In genomic region chr11:105311291-105311975, GRCm38 (mm10) we compare ENCODE assay signal across 8 mouse cellular contexts. TPM values are rescaled to one million over a fixed set of nuclear protein-coding genes. Genes with fewer than 3 reads are reported as not detected.
A peak's percentile ranks its signal among the peaks of the same experiment; 100 is the strongest.
DNase-seq lines count a peak whose midpoint lies in the region; ATAC-seq and TF ChIP-seq lines count a peak whose summit lies in the region.

No protein-coding gene starts in this region.

- H3K9ac ChIP-seq in neural tube, embryonic 11.5 days (ENCODE audit: low read length) = no peak overlapping the region
- H3K9ac ChIP-seq in neural tube, embryonic 15.5 days (replicated peaks) = no peak overlapping the region
- H3K9ac ChIP-seq in embryonic facial prominence, embryonic 15.5 days = no peak overlapping the region
- H3K9ac ChIP-seq in intestine, embryonic 15.5 days = no peak overlapping the region

- no peak for TF ChIP-seq POLR2A in lung, adult 2 months (IDR thresholded peaks at IDR 0.05; ENCODE audit: borderline replicate concordance, extremely low read depth, low read depth, low read length)

- no peak for ATAC-seq in neural tube, embryonic 11.5 days (ENCODE audit: insufficient read depth, low FRiP score, low TSS enrichment)
- no peak for ATAC-seq in neural tube, embryonic 15.5 days (ENCODE audit: low FRiP score)
- peak; percentile 25; the same call in 1 of the 2 replicates for ATAC-seq in embryonic facial prominence, embryonic 15.5 days (ENCODE audit: insufficient number of reproducible peaks, low FRiP score, low TSS enrichment, low read depth)
- ATAC-seq in hematopoietic stem cell, adult 5-6 weeks (replicated peaks in 1 of 2; ENCODE audit: insufficient read depth in 1 of 2, low FRiP score in 2 of 2, low TSS enrichment in 1 of 2, low read depth in 1 of 2, poor library complexity in 2 of 2, severe bottlenecking in 2 of 2) = peak; percentile 80 to 86
- ATAC-seq in intestine, embryonic 15.5 days = no peak

- 62% methylated on average over 24 of the region's 24 CpGs for WGBS in neural tube, embryonic 11.5 days
- WGBS in neural tube, embryonic 15.5 days = 68% methylated on average over 24 of the region's 24 CpGs
- 38% methylated on average over 24 of the region's 24 CpGs for WGBS in embryonic facial prominence, embryonic 15.5 days
- 13% methylated on average over 24 of the region's 24 CpGs for WGBS in lung, adult 2 months
- WGBS in intestine, embryonic 15.5 days = 71% methylated on average over 24 of the region's 24 CpGs

- no peak for DNase-seq in neural tube, embryonic 11.5 days (ENCODE audit: low spot score)
- peak; percentile 42 for DNase-seq in lung, adult 2 months
- DNase-seq in spleen, postnatal 4 days (ENCODE audit: low spot score in 2 of 2) = no peak
- DNase-seq in cerebellum, adult 11-12 months = no peak

- no peaks in the 10 kb centered on the region for H3K36me3 ChIP-seq in neural tube, embryonic 11.5 days (ENCODE audit: control insufficient read depth, insufficient read depth, low read length)
- H3K36me3 ChIP-seq in neural tube, embryonic 15.5 days = no peaks in the 10 kb centered on the region
- no peaks in the 10 kb centered on the region for H3K36me3 ChIP-seq in embryonic facial prominence, embryonic 15.5 days
- H3K36me3 ChIP-seq in intestine, embryonic 15.5 days = no peaks in the 10 kb centered on the region

- no peaks in the 10 kb centered on the region for H3K27me3 ChIP-seq in neural tube, embryonic 11.5 days (ENCODE audit: control insufficient read depth, insufficient read depth, low read length)
- no peaks in the 10 kb centered on the region for H3K27me3 ChIP-seq in neural tube, embryonic 15.5 days (replicated peaks)
- no peaks in the 10 kb centered on the region for H3K27me3 ChIP-seq in embryonic facial prominence, embryonic 15.5 days
- H3K27me3 ChIP-seq in intestine, embryonic 15.5 days (replicated peaks) = no peaks in the 10 kb centered on the region

- no peak overlapping the region for H3K4me3 ChIP-seq in neural tube, embryonic 11.5 days (ENCODE audit: low read depth, low read length)
- H3K4me3 ChIP-seq in neural tube, embryonic 15.5 days (replicated peaks) = no peak overlapping the region
- H3K4me3 ChIP-seq in embryonic facial prominence, embryonic 15.5 days (replicated peaks) = no peak overlapping the region
- peak overlapping the region; percentile 21 for H3K4me3 ChIP-seq in lung, adult 2 months (replicated peaks; ENCODE audit: extremely low read depth, low read depth, low read length)
- H3K4me3 ChIP-seq in intestine, embryonic 15.5 days (replicated peaks) = no peak overlapping the region

- no peak overlapping the region for H3K4me2 ChIP-seq in neural tube, embryonic 11.5 days (ENCODE audit: low read depth)
- no peak overlapping the region for H3K4me2 ChIP-seq in neural tube, embryonic 15.5 days
- no peak overlapping the region for H3K4me2 ChIP-seq in embryonic facial prominence, embryonic 15.5 days (replicated peaks)
- no peak overlapping the region for H3K4me2 ChIP-seq in intestine, embryonic 15.5 days (replicated peaks)

- TF ChIP-seq CTCF in lung, adult 2 months (IDR thresholded peaks at IDR 0.05; ENCODE audit: insufficient read depth, low read length) = no peak

- no peaks in the 10 kb centered on the region for H3K9me3 ChIP-seq in neural tube, embryonic 11.5 days (ENCODE audit: control insufficient read depth, low read length)
- no peaks in the 10 kb centered on the region for H3K9me3 ChIP-seq in neural tube, embryonic 15.5 days (replicated peaks)
- H3K9me3 ChIP-seq in embryonic facial prominence, embryonic 15.5 days (replicated peaks) = no peaks in the 10 kb centered on the region
- no peaks in the 10 kb centered on the region for H3K9me3 ChIP-seq in intestine, embryonic 15.5 days

- peaks cover 25% of the 10 kb centered on the region for H3K4me1 ChIP-seq in neural tube, embryonic 11.5 days (ENCODE audit: control insufficient read depth, insufficient read depth, low read length)
- peaks cover 31% of the 10 kb centered on the region for H3K4me1 ChIP-seq in neural tube, embryonic 15.5 days
- H3K4me1 ChIP-seq in embryonic facial prominence, embryonic 15.5 days = peaks cover 56% of the 10 kb centered on the region
- H3K4me1 ChIP-seq in lung, adult 2 months (ENCODE audit: control insufficient read depth, insufficient read depth, low read length) = peaks cover 14% of the 10 kb centered on the region
- peaks cover 22% of the 10 kb centered on the region for H3K4me1 ChIP-seq in intestine, embryonic 15.5 days (replicated peaks)

- 0 out of 2 replicates have a peak overlapping the region, but pooled peaks have one; percentile 9 for H3K27ac ChIP-seq in neural tube, embryonic 11.5 days (ENCODE audit: low read depth, low read length)
- no peak overlapping the region for H3K27ac ChIP-seq in neural tube, embryonic 15.5 days (replicated peaks)
- H3K27ac ChIP-seq in embryonic facial prominence, embryonic 15.5 days (replicated peaks) = peak overlapping the region; percentile 60
- H3K27ac ChIP-seq in intestine, embryonic 15.5 days = no peak overlapping the region

RNA-seq across cellular contexts. Expression of gene Mrc2, which starts 19.0 kb away (rescaled TPM):
- polyA plus RNA-seq in neural tube, embryonic 11.5 days (2014; fragmentation: Nextera tagmentation; extraction: Ambion mirVana) = 9.3 and 10.7 TPM in 2 replicates
- polyA plus RNA-seq in neural tube, embryonic 15.5 days (2015; fragmentation: Nextera tagmentation; extraction: Ambion mirVana) = 5.1 and 6.6 TPM in 2 replicates
- polyA plus RNA-seq in embryonic facial prominence, embryonic 15.5 days (2015; fragmentation: Nextera tagmentation; extraction: Ambion mirVana) = 34.5 and 35.7 TPM in 2 replicates
- not detected in 2 replicates for total RNA-seq in hematopoietic stem cell, adult 5-6 weeks (2017)
- polyA plus RNA-seq in lung, adult 2 months (2012; rRNA removed) = 77.0 and 91.8 TPM in 2 replicates
- polyA plus RNA-seq in intestine, embryonic 15.5 days (2015; fragmentation: Nextera tagmentation; extraction: Ambion mirVana) = 9.1 and 9.9 TPM in 2 replicates

Comparison
In these comparisons a context has a peak if more than half of its experiments do, and no peak if none do; other contexts are left out.
1. H3K27ac ChIP-seq: peak in neural tube, embryonic 11.5 days (single experiment) and embryonic facial prominence, embryonic 15.5 days (single experiment); none in neural tube, embryonic 15.5 days (single experiment) and intestine, embryonic 15.5 days (single experiment).
2. ATAC-seq: peak in embryonic facial prominence, embryonic 15.5 days (single experiment) and hematopoietic stem cell, adult 5-6 weeks (2 of 2); none in neural tube, embryonic 11.5 days (single experiment), neural tube, embryonic 15.5 days (single experiment) and intestine, embryonic 15.5 days (single experiment).